Mouse (Mus musculus): ENCODE measurements around the gene Dicer1.

Dicer1 gene

GRCm38 (mm10) chr12:104677371-104677924, 74.3 kb downstream of the Dicer1 start:
- DNase-seq (ENCODE audit: low spot score in 2 of 2): no peak

GRCm38 (mm10) chr12:104676535-104677370, 75.0 kb downstream of the Dicer1 start:
- DNase-seq (ENCODE audit: low spot score in 2 of 2): no peak

- DNase-seq (ENCODE audit: low spot score in 2 of 2): no peak
These were observed 78.8 kb downstream of the Dicer1 start for GRCm38 (mm10) chr12:104672976-104673375.

- no peak for DNase-seq (ENCODE audit: low spot score in 2 of 2)
These were observed 79.3 kb downstream of the Dicer1 start for GRCm38 (mm10) chr12:104672406-104672805.

GRCm38 (mm10) chr12:104667846-104668245, 83.9 kb downstream of the Dicer1 start:
- DNase-seq (ENCODE audit: low spot score in 2 of 2): no peak

GRCm38 (mm10) chr12:104665951-104666350, 85.8 kb downstream of the Dicer1 start:
- DNase-seq (ENCODE audit: low spot score in 2 of 2): no peak

- no peak for DNase-seq (ENCODE audit: low spot score in 2 of 2)
These were observed 86.2 kb downstream of the Dicer1 start for GRCm38 (mm10) chr12:104665521-104665920.

- DNase-seq (ENCODE audit: low spot score in 2 of 2): no peak
These were observed 95.6 kb downstream of the Dicer1 start for GRCm38 (mm10) chr12:104656146-104656545.

GRCm38 (mm10) chr12:104655006-104655405, 96.7 kb downstream of the Dicer1 start:
- DNase-seq (ENCODE audit: low spot score in 2 of 2): no peak

- no peak for DNase-seq (ENCODE audit: low spot score in 2 of 2)
These were observed 99.7 kb downstream of the Dicer1 start for GRCm38 (mm10) chr12:104652021-104652420.

GRCm38 (mm10) chr12:104651269-104651668, 100.5 kb downstream of the Dicer1 start:
- no peak for DNase-seq (ENCODE audit: low spot score in 2 of 2)

GRCm38 (mm10) chr12:104650510-104651260, 101.1 kb downstream of the Dicer1 start:
- DNase-seq (ENCODE audit: low spot score in 2 of 2): no peak

- DNase-seq (ENCODE audit: low spot score in 2 of 2): no peak
These were observed 103.4 kb downstream of the Dicer1 start for GRCm38 (mm10) chr12:104648366-104648765.

- no peak for DNase-seq (ENCODE audit: low spot score in 2 of 2)
These were observed 109.4 kb downstream of the Dicer1 start for GRCm38 (mm10) chr12:104642337-104642736.

GRCm38 (mm10) chr12:104640934-104641333, 110.8 kb downstream of the Dicer1 start:
- DNase-seq (ENCODE audit: low spot score in 2 of 2): no peak

GRCm38 (mm10) chr12:104638156-104638555, 113.6 kb downstream of the Dicer1 start:
- no peak for DNase-seq (ENCODE audit: low spot score in 2 of 2)
